Mouse (Mus musculus) embryonic facial prominence, embryonic 12.5 days (tissue): ENCODE measurements around the gene Six5. TPM values are rescaled to one million over a fixed set of nuclear protein-coding genes. Genes with fewer than 3 reads are reported as not detected.

ENCODE experiments used
- ATAC-seq: fragments of 200-750 bp; cut with Nextera tagmentation; 2 replicates; pipeline ENCODE4 v1.8.0; 2017; ENCODE audit not compliant: insufficient number of reproducible peaks, insufficient read depth, low FRiP score, low TSS enrichment
- H3K27ac ChIP-seq: fragments of 300-500 bp; sonication (generic); 2 replicates; pipeline ENCODE4 v1.5.1; 2016; ENCODE audit warnings: mild to moderate bottlenecking
- H3K27me3 ChIP-seq: fragments of 300-500 bp; sonication (generic); 2 replicates; pipeline ENCODE4 v1.6.1; 2016; ENCODE audit warnings: mild to moderate bottlenecking, moderate library complexity
- H3K36me3 ChIP-seq: fragments of 300-500 bp; sonication (generic); 2 replicates; pipeline ENCODE4 v1.6.1; 2016; ENCODE audit warnings: mild to moderate bottlenecking
- H3K4me1 ChIP-seq: fragments of 300-500 bp; sonication (generic); 2 replicates; pipeline ENCODE4 v1.6.1; 2016
- H3K4me2 ChIP-seq: fragments of 300-500 bp; sonication (generic); replicated peaks from 2 replicates; pipeline ENCODE4 v1.6.1; 2016; ENCODE audit warnings: mild to moderate bottlenecking, moderate library complexity
- H3K4me3 ChIP-seq: fragments of 300-500 bp; sonication (generic); 2 replicates; pipeline ENCODE4 v1.5.1; 2016; ENCODE audit warnings: mild to moderate bottlenecking
- H3K9ac ChIP-seq: fragments of 300-500 bp; sonication (generic); 2 replicates; pipeline ENCODE4 v1.6.1; 2016; ENCODE audit warnings: mild to moderate bottlenecking, moderate library complexity
- H3K9me3 ChIP-seq: fragments of 300-500 bp; sonication (generic); 2 replicates; pipeline ENCODE4 v1.6.1; 2016; ENCODE audit warnings: mild to moderate bottlenecking, moderate library complexity
- WGBS: fragments of 180-500 bp; shearing (Covaris S2); methylation state at CpG from one replicate; pipeline ENCODE4 v1.1.7; 2016; 5-methylcytosine and 5-hydroxymethylcytosine counted together
- microRNA-seq: library from miRNA; unstranded; fragments of <30 nt; microRNA quantifications from one replicate; pipeline ENCODE4, GENCODE M21; 2017
- polyA plus RNA-seq: library from polyadenylated mRNA; unstranded; fragments of >200 nt; fragmentation: Nextera tagmentation; extraction: Ambion mirVana; gene quantifications from 2 replicates; pipeline ENCODE4 v1.2.1, GENCODE M21; 2016

The Six5 gene
- polyA plus RNA-seq, 1 experiment from 2014 or later = 16.6 TPM

DNA sequence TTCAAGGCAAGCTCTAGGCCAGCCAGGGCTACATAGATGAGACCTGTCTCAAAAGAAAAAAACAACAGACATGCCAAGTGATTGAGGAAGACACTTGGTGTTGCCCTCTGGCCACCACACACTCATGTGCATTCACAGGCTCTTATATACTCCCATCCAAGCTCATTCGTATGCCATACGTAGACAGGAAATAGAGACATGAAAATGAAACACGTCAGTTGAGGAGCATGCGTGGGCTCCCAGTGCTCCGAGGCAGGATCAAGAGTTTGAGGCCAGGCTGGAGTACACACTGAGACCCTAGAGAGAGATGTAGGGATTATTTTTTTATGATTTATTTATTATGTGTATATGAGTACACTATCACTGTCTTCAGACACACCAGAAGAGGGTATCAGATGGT is 35.0 kb downstream of the Six5 start:
- Histone ChIP-seq H3K27ac (no peak overlapping the region), H3K36me3 (peaks cover 9% of the 10 kb centered on the region), H3K4me1 (peaks cover 17% of the 10 kb centered on the region; the same call in 1 of the 2 replicates), H3K27me3 (no peaks in the 10 kb centered on the region), H3K4me2 (no peak overlapping the region), H3K4me3 (no peak overlapping the region), H3K9me3 (no peaks in the 10 kb centered on the region), H3K9ac (no peak overlapping the region)
- WGBS = 94% methylated on average over 5 of the region's 5 CpGs
- no peak for ATAC-seq

DNA sequence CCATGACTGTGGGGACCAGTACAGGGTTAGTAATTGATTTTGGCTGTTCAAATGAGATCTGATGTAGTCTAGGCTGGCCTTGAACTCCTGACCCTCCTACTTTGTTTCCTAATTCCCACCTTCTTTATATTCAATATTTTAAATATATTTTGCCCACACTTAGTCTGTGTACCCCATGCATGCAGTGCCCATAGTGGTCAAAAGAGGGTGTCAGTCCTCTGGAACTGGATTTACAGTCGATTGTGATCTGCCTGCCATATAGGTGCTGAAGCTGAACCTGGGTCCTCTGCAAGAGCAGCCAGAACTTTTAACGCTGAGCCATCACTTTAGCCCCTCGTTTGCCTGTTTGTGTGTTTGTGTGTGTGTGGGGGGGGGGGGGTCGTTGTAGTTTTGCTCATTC is 36.3 kb downstream of the Six5 start:
- WGBS = 26% methylated on average over 4 of the region's 4 CpGs
- Histone ChIP-seq H3K27me3 (no peaks in the 10 kb centered on the region), H3K4me3 (peak overlapping the region; percentile 43), H3K9ac (peak overlapping the region; percentile 11; the same call in 1 of the 2 replicates), H3K4me1 (peaks cover 13% of the 10 kb centered on the region; the same call in 1 of the 2 replicates), H3K27ac (peak overlapping the region; percentile 86), H3K4me2 (peak overlapping the region; percentile 61), H3K36me3 (peaks cover 16% of the 10 kb centered on the region), H3K9me3 (no peaks in the 10 kb centered on the region)
- no peak for ATAC-seq

GRCm38 (mm10) chr7:19131324-19131848 is 37.0 kb downstream of the Six5 start:
- ATAC-seq = peak; percentile 97

GRCm38 (mm10) chr7:19136168-19136567 is 41.8 kb downstream of the Six5 start:
- H3K9ac ChIP-seq = no peak overlapping the region
- no peaks in the 10 kb centered on the region for H3K27me3 ChIP-seq
- peaks cover 59% of the 10 kb centered on the region for H3K36me3 ChIP-seq
- no peak for ATAC-seq
- no peaks in the 10 kb centered on the region for H3K9me3 ChIP-seq
- no peak overlapping the region for H3K27ac ChIP-seq
- 93% methylated on average over 13 of the region's 13 CpGs for WGBS
- no peak overlapping the region for H3K4me3 ChIP-seq
- peaks cover 6% of the 10 kb centered on the region; the same call in 1 of the 2 replicates for H3K4me1 ChIP-seq
- H3K4me2 ChIP-seq = no peak overlapping the region

More at GRCm38 (mm10) chr7:19131324-19131848, 37.0 kb downstream of the Six5 start:
- H3K27ac ChIP-seq = peak overlapping the region; percentile 86
- H3K9me3 ChIP-seq = no peaks in the 10 kb centered on the region
- no peaks in the 10 kb centered on the region for H3K27me3 ChIP-seq
- peaks cover 13% of the 10 kb centered on the region; the same call in 1 of the 2 replicates for H3K4me1 ChIP-seq
- H3K9ac ChIP-seq = peak overlapping the region; percentile 44
- peak overlapping the region; percentile 61 for H3K4me2 ChIP-seq
- peak overlapping the region; percentile 43 for H3K4me3 ChIP-seq
- under 1% methylated on average over 39 of the region's 39 CpGs for WGBS
- H3K36me3 ChIP-seq = peaks cover 23% of the 10 kb centered on the region

- H3K9me3 ChIP-seq = no peaks in the 10 kb centered on the region
- 90% methylated on average over 38 of the region's 38 CpGs for WGBS
- H3K4me2 ChIP-seq = no peak overlapping the region
- ATAC-seq = no peak
- no peak overlapping the region for H3K27ac ChIP-seq
- peaks cover 60% of the 10 kb centered on the region for H3K36me3 ChIP-seq
- H3K9ac ChIP-seq = no peak overlapping the region
- no peaks in the 10 kb centered on the region for H3K27me3 ChIP-seq
- H3K4me3 ChIP-seq = no peak overlapping the region
- peaks cover 3% of the 10 kb centered on the region; the same call in 1 of the 2 replicates for H3K4me1 ChIP-seq
These were observed 42.4 kb downstream of the Six5 start for GRCm38 (mm10) chr7:19136673-19137334.

GRCm38 (mm10) chr7:19137380-19137779 is 43.0 kb downstream of the Six5 start:
- Histone ChIP-seq H3K27ac (no peak overlapping the region), H3K9me3 (no peaks in the 10 kb centered on the region), H3K36me3 (peaks cover 60% of the 10 kb centered on the region), H3K4me3 (no peak overlapping the region), H3K4me2 (no peak overlapping the region), H3K27me3 (no peaks in the 10 kb centered on the region), H3K9ac (no peak overlapping the region), H3K4me1 (no peaks in the 10 kb centered on the region)
- no peak for ATAC-seq
- 51% methylated on average over 5 of the region's 5 CpGs for WGBS

- Histone ChIP-seq H3K36me3 (peaks cover 7% of the 10 kb centered on the region), H3K9me3 (no peaks in the 10 kb centered on the region), H3K4me3 (no peak overlapping the region), H3K9ac (no peak overlapping the region), H3K27me3 (no peaks in the 10 kb centered on the region), H3K27ac (no peak overlapping the region), H3K4me1 (peaks cover 16% of the 10 kb centered on the region), H3K4me2 (no peak overlapping the region)
- WGBS = 85% methylated on average over 10 of the region's 10 CpGs
- no peak for ATAC-seq
These were observed 52.4 kb downstream of the Six5 start for GRCm38 (mm10) chr7:19146793-19147192.

DNA sequence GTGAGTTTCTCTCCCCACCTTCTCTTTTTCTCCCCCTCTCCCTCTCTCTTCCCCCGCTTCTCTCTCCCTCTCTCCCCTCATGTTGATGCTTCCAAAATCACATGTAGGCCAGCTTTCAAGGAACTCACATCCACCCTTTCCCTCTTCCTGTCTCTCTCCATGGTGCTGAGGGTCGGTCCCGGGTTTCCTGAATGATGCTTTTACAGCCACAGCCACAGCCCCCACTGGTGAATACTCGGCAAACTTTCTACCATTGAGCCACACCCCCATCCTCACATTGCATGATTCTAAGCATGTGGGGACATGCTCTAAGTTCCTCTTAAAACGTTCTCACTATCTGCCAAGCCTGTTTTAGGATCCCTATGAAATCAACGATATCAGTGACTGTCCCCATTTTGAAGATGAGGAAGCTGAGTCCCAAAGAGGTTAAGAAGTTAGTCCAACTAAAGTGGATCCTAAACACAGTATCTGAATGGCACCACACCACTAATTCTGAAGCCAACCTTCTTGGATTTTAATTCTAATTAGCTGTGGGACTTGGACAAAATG is 53.2 kb downstream of the Six5 start:
- no peaks in the 10 kb centered on the region for H3K9me3 ChIP-seq
- 48% methylated on average over 6 of the region's 6 CpGs for WGBS
- no peaks in the 10 kb centered on the region for H3K27me3 ChIP-seq
- H3K27ac ChIP-seq = no peak overlapping the region
- H3K36me3 ChIP-seq = peaks cover 14% of the 10 kb centered on the region
- peaks cover 16% of the 10 kb centered on the region for H3K4me1 ChIP-seq
- ATAC-seq = no peak
- H3K4me3 ChIP-seq = no peak overlapping the region
- H3K4me2 ChIP-seq = peak overlapping the region; percentile 79
- no peak overlapping the region for H3K9ac ChIP-seq

Small RNAs within 50 kb of the gene (microRNA-seq; reads per million reads assigned to microRNA genes)
- not detected for gene Mir3100

Other genes starting within 250 kb of the Six5 start
- 1.1 and 2.0 TPM in 2 replicates for gene Pglyrp1, start 223.3 kb upstream of the Six5 start, polyA plus RNA-seq
- gene Ccdc61, start 184.2 kb upstream of the Six5 start, polyA plus RNA-seq = 39.7 and 41.0 TPM in 2 replicates
- 1.1 TPM in 2 replicates for gene Nova2, start 168.7 kb upstream of the Six5 start, polyA plus RNA-seq
- not detected in 2 replicates for gene Nanos2, start 107.2 kb upstream of the Six5 start, polyA plus RNA-seq
- gene Mypop, start 103.3 kb upstream of the Six5 start, polyA plus RNA-seq = 7.7 and 9.8 TPM in 2 replicates
- gene Irf2bp1, start 90.5 kb upstream of the Six5 start, polyA plus RNA-seq = 47.1 and 48.6 TPM in 2 replicates
- gene Foxa3, start 71.1 kb upstream of the Six5 start, polyA plus RNA-seq = 0.13 and 0.18 TPM in 2 replicates
- gene Sympk, start 70.2 kb upstream of the Six5 start, polyA plus RNA-seq = 51.8 and 56.5 TPM in 2 replicates
- not detected in 2 replicates for gene Rsph6a, start 39.9 kb upstream of the Six5 start, polyA plus RNA-seq
- gene Dmwd, start 18.4 kb upstream of the Six5 start, polyA plus RNA-seq = 18.8 and 23.1 TPM in 2 replicates
- gene Dmpk, start 10.7 kb upstream of the Six5 start, polyA plus RNA-seq = 17.5 and 19.1 TPM in 2 replicates
- 3.6 and 3.8 TPM in 2 replicates for gene Gm4969, start 23.8 kb downstream of the Six5 start, polyA plus RNA-seq
- gene Fbxo46, start 25.3 kb downstream of the Six5 start, polyA plus RNA-seq = 19.8 and 21.6 TPM in 2 replicates
- 16.7 and 17.4 TPM in 2 replicates for gene Qpctl, start 54.7 kb downstream of the Six5 start, polyA plus RNA-seq
- 149 and 166 TPM in 2 replicates for gene Snrpd2, start 55.1 kb downstream of the Six5 start, polyA plus RNA-seq
- 0.54 and 0.84 TPM in 2 replicates for gene Gipr, start 71.5 kb downstream of the Six5 start, polyA plus RNA-seq
- gene Eml2, start 81.8 kb downstream of the Six5 start, polyA plus RNA-seq = 4.5 and 4.9 TPM in 2 replicates
- gene Gpr4, start 117.9 kb downstream of the Six5 start, polyA plus RNA-seq = 1.4 and 1.7 TPM in 2 replicates
- 38.2 and 40.1 TPM in 2 replicates for gene Opa3, start 133.7 kb downstream of the Six5 start, polyA plus RNA-seq
- gene Vasp, start 177.2 kb downstream of the Six5 start, polyA plus RNA-seq = 68.2 and 69.3 TPM in 2 replicates
- 0.18 TPM in 1 of 2 replicates, not detected in the other for gene Ppm1n, start 185.5 kb downstream of the Six5 start, polyA plus RNA-seq
- gene Rtn2, start 188.0 kb downstream of the Six5 start, polyA plus RNA-seq = 17.9 and 21.4 TPM in 2 replicates
- 0.05 TPM in 1 of 2 replicates, not detected in the other for gene Fosb, start 215.5 kb downstream of the Six5 start, polyA plus RNA-seq